Mouse (Mus musculus) adrenal gland (tissue): ENCODE results near the gene Gm20867.
"Not testable (repeated sequence)": the region's sequence is repeated elsewhere in the genome, so short reads cannot be mapped to it uniquely, and the experiment has no call there.

Experiments used
- intact Hi-C: fragments of 180-260 bp; cut with DNase I; formaldehyde crosslinking; loops from one replicate; pipeline ENCODE4 v1.15.1; 2025
- long read RNA-seq, 2 experiments: library from polyadenylated mRNA; unstranded; transcript quantifications; one replicate each; pipeline ENCODE4 v2.0.0; 2020; ENCODE audit warnings: borderline replicate concordance in 1 of 2; ENCODE audit not compliant: insufficient replicate concordance in 1 of 2

Gene Gm20867
- long read RNA-seq, experiment 1: 0 reads
- long read RNA-seq, experiment 2: 0 reads

GRCm38 (mm10) chrY:77963104-77963503 is at the start of gene Gm20867:
Gene Gm20867, minus strand, starts transcription at chrY:77963204.
- intact Hi-C loops: not testable (repeated sequence)
